Mouse (Mus musculus) CH12.LX (cell line): Measurements from ENCODE around the gene Slc36a3.

ENCODE experiments used
- ETS1 ChIP-seq: conservative IDR thresholded peaks from 2 replicates; pipeline ENCODE4 v1.6.1; 2012; ENCODE audit warnings: low read depth, mild to moderate bottlenecking, inconsistent platforms, low read length, improper control_type of control experiment, moderate library complexity
- MYC ChIP-seq: IDR thresholded peaks from 2 replicates; pipeline ENCODE4 v1.6.1; 2011; ENCODE audit warnings: low read depth, mild to moderate bottlenecking, improper control_type of control experiment, low read length
- UBTF ChIP-seq: IDR thresholded peaks from 2 replicates; pipeline ENCODE4 v1.6.1; 2012; ENCODE audit warnings: low read depth, mild to moderate bottlenecking, inconsistent platforms, low read length, improper control_type of control experiment, moderate library complexity

GRCm38 (mm10) chr11:55099868-55100267 lies 51.6 kb downstream of the Slc36a3 start:
- no peak for TF ChIP-seq UBTF
- no peak for TF ChIP-seq ETS1
- TF ChIP-seq MYC: no peak
